Mouse (Mus musculus) gastrocnemius, adult 18-20 months (tissue): ENCODE measurements around the gene Hivep2. TPM values are rescaled to one million over a fixed set of nuclear protein-coding genes. Genes with fewer than 3 reads are reported as not detected.

Source experiments
- total RNA-seq, 2 experiments: library from RNA; stranded (reverse); gene quantifications; 2 replicates each; pipeline ENCODE4 v1.2.3; 2021

The Hivep2 gene
- total RNA-seq, 2 experiments from 2014 or later = 47.5 to 48.3 TPM

Other genes starting within 250 kb of the Hivep2 start
- 10 to 100 TPM; 14.8 to 15.7 TPM for gene Aig1, start 97.1 kb upstream of the Hivep2 start, total RNA-seq